8 mouse cellular contexts compared by ENCODE assay signal in the genomic region with DNA sequence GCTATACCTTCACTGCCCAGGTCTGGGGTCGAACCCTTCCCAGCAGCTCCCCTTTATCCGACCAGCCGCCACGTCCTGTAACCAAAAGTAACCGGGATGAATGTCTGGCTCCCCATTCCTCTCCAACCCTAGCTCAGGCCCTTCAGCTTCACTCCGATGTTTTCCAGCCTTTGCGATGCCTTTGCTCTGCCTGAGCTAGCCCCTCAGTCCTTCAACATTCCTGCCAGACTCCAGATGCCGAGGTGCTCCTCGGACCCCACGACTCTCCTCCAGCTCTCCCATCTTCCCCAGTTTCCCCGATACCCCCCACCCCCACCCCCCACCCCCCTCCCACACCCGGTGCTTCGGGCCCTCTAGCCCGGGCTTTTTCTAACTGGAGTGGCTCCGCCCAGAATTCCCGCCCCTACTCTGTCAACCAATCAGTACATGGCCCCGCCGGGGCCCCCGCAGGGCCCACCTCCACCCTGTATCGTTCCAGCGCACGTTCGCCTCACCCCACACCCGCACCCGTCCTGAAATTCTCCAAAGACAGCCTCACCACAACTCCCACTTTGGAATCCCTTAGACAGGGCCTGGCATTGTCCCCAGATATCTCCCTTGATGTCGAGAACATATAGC. TPM values are rescaled to one million over a fixed set of nuclear protein-coding genes. Genes with fewer than 3 reads are reported as not detected.
DNase-seq lines count a peak whose midpoint lies in the region; ATAC-seq and TF ChIP-seq lines count a peak whose summit lies in the region.

No protein-coding gene starts in this region.

- 51% methylated on average over 26 of the region's 26 CpGs for WGBS in limb, embryonic 14.5 days

- peak overlapping the region; percentile 89 for H3K9ac ChIP-seq in limb, embryonic 14.5 days (ENCODE audit: low read depth, low read length, severe bottlenecking)

- TF ChIP-seq POLR2A in limb, embryonic 14.5 days (IDR thresholded peaks at IDR 0.05; ENCODE audit: borderline replicate concordance, extremely low read depth, insufficient read depth, insufficient read length) = peak; percentile 65; the same call in 1 of the 2 replicates

- peak; percentile 71 for ATAC-seq in limb, embryonic 14.5 days (ENCODE audit: low FRiP score, low read depth)
- ATAC-seq in inflammation-experienced regulatory T-cells, adult 6 months = no peak

- DNase-seq in cerebellum, postnatal 10 days = peak; percentile 45 to 47
- no peak for DNase-seq in cerebellum, postnatal 36 days
- peak; percentile 17 for DNase-seq in NIH3T3 (ENCODE audit: low read depth)
- DNase-seq in forelimb bud, embryonic 11.5 days (ENCODE audit: low read depth, low spot score) = peak; percentile 72
- DNase-seq in limb, embryonic 14.5 days (ENCODE audit: low spot score) = peak; percentile 93
- DNase-seq in retina, embryonic 14.5 days (ENCODE audit: low spot score) = peak; percentile 51
- no peak for DNase-seq in B cell, adult 2 months

- peaks cover 14% of the 10 kb centered on the region for H3K36me3 ChIP-seq in limb, embryonic 14.5 days (ENCODE audit: control insufficient read depth, insufficient read depth, low read length)

- H3K27ac ChIP-seq in limb, embryonic 14.5 days (replicated peaks; ENCODE audit: low read depth, low read length) = peak overlapping the region; percentile 96

- peak overlapping the region; percentile 52 for H3K4me3 ChIP-seq in limb, embryonic 14.5 days (replicated peaks; ENCODE audit: low read length)

- no peaks in the 10 kb centered on the region for H3K27me3 ChIP-seq in limb, embryonic 14.5 days (ENCODE audit: control insufficient read depth, insufficient read depth, low read length)

- peaks cover 28% of the 10 kb centered on the region for H3K4me1 ChIP-seq in limb, embryonic 14.5 days (ENCODE audit: control insufficient read depth, insufficient read depth, low read length)

- peaks cover 20% of the 10 kb centered on the region for H3K9me3 ChIP-seq in limb, embryonic 14.5 days (ENCODE audit: control insufficient read depth, low read length)

- peak overlapping the region; percentile 58 for H3K4me2 ChIP-seq in limb, embryonic 14.5 days (replicated peaks; ENCODE audit: low read depth, low read length, severe bottlenecking)

RNA-seq across cellular contexts. Expression of gene Mrpl23, which starts 45.4 kb away (rescaled TPM):
- polyA plus RNA-seq in limb, embryonic 14.5 days (2012; rRNA removed) = 94.6 and 97.2 TPM in 2 replicates
- polyA plus RNA-seq in limb, embryonic 14.5 days (2014; fragmentation: Nextera tagmentation; extraction: Ambion mirVana) = 30.0 and 40.8 TPM in 2 replicates
- 10 to 100 TPM in 1 of 3 experiments, 1 to 10 TPM in 1, under 1 TPM in 1; 0.26 to 24.2 (median 3.2) TPM for polyA plus RNA-seq in inflammation-experienced regulatory T-cells, adult 6 months (2017; shearing (Covaris generic))

Comparison
In these comparisons a context has a peak if more than half of its experiments do, and no peak if none do; other contexts are left out.
1. DNase-seq: peak in cerebellum, postnatal 10 days (2 of 2), NIH3T3 (single experiment), forelimb bud, embryonic 11.5 days (single experiment), limb, embryonic 14.5 days (single experiment) and retina, embryonic 14.5 days (single experiment); none in cerebellum, postnatal 36 days (0 of 2) and B cell, adult 2 months (0 of 2).